ENCODE assay signal across 27 mouse cellular contexts in genomic region chr3:96970986-96971385, GRCm38 (mm10). TPM values are rescaled to one million over a fixed set of nuclear protein-coding genes. Genes with fewer than 3 reads are reported as not detected.
A peak's percentile ranks its signal among the peaks of the same experiment; 100 is the strongest.
DNase-seq lines count a peak whose midpoint lies in the region; ATAC-seq and TF ChIP-seq lines count a peak whose summit lies in the region.
"Had no signal": no experiment of that assay in that cellular context is flagged by ENCODE, and none has a peak within 500 bp of the region (broad histone marks: within the 10 kb centered on the region; RNA-seq: fewer than 3 reads in every experiment).

No protein-coding gene starts in this region.

- no peaks in the 10 kb centered on the region for H3K36me3 ChIP-seq in heart, embryonic 10.5 days
- H3K36me3 ChIP-seq in heart, embryonic 14.5 days (ENCODE audit: control insufficient read depth, insufficient read depth, low read length), result no peaks in the 10 kb centered on the region
- no peaks in the 10 kb centered on the region for H3K36me3 ChIP-seq in heart, adult 2 months (ENCODE audit: control insufficient read depth, insufficient read depth, low read length)
- peaks cover 0 to 6% of the 10 kb centered on the region in 2 experiments; a peak in 1 of 4 replicates for H3K36me3 ChIP-seq in MEL (ENCODE audit: control insufficient read depth in 1 of 2, insufficient read depth in 2 of 2, low read length in 2 of 2)
- H3K36me3 ChIP-seq in heart, postnatal 0 days (replicated peaks; ENCODE audit: control insufficient read depth, insufficient read depth, low read length), result no peaks in the 10 kb centered on the region
- H3K36me3 ChIP-seq: embryonic facial prominence, embryonic 13.5 days; forebrain, embryonic 12.5 days; hindbrain, embryonic 12.5 days had no signal

- intact Hi-C loops in heart, adult 2 months (cut with DNase I), result no loop called here

- no peak for TF ChIP-seq POLR2A in heart, adult 2 months (IDR thresholded peaks at IDR 0.05; ENCODE audit: insufficient read depth, low read depth, low read length)
- no peak for TF ChIP-seq POLR2A in MEL (IDR thresholded peaks at IDR 0.05; ENCODE audit: control insufficient read depth in 1 of 2, insufficient read depth in 1 of 2, low read depth in 1 of 2, low read length in 2 of 2, poor library complexity in 1 of 2)

- H3K79me2 ChIP-seq in heart, adult 2 months (replicated peaks; ENCODE audit: control insufficient read depth, insufficient read depth, low read length), result no peaks in the 10 kb centered on the region
- no peaks in the 10 kb centered on the region for H3K79me2 ChIP-seq in MEL (ENCODE audit: control insufficient read depth, insufficient read depth, low read length, poor library complexity)

- no peak overlapping the region for H3K4me3 ChIP-seq in heart, embryonic 10.5 days
- no peak overlapping the region for H3K4me3 ChIP-seq in heart, embryonic 14.5 days (ENCODE audit: control insufficient read depth in 1 of 2, insufficient read depth in 1 of 2, low read depth in 1 of 2, low read length in 2 of 2)
- no peak overlapping the region for H3K4me3 ChIP-seq in heart, adult 2 months
- no peak overlapping the region for H3K4me3 ChIP-seq in MEL (ENCODE audit: control insufficient read depth in 1 of 2, insufficient read depth in 1 of 2, low read depth in 2 of 2, low read length in 2 of 2)
- no peak overlapping the region for H3K4me3 ChIP-seq in heart, postnatal 0 days (ENCODE audit: low read depth, low read length)
- H3K4me3 ChIP-seq: embryonic facial prominence, embryonic 13.5 days; forebrain, embryonic 12.5 days; gastrocnemius, adult 2 months; hindbrain, embryonic 12.5 days had no signal

- peaks cover 38% of the 10 kb centered on the region for H3K4me1 ChIP-seq in heart, embryonic 10.5 days
- peaks cover 13 to 22% of the 10 kb centered on the region in 2 experiments; a peak in 3 of 4 replicates for H3K4me1 ChIP-seq in heart, embryonic 14.5 days (ENCODE audit: control insufficient read depth in 2 of 2, insufficient read depth in 2 of 2, low read length in 2 of 2)
- H3K4me1 ChIP-seq in heart, adult 2 months (ENCODE audit: control insufficient read depth, insufficient read depth, low read length), result no peaks in the 10 kb centered on the region
- H3K4me1 ChIP-seq in MEL (ENCODE audit: control insufficient read depth in 1 of 2, insufficient read depth in 2 of 2, low read length in 2 of 2), result peaks cover 5 to 15% of the 10 kb centered on the region in 2 experiments; a peak in 3 of 4 replicates
- no peaks in the 10 kb centered on the region for H3K4me1 ChIP-seq in heart, postnatal 0 days (ENCODE audit: control insufficient read depth, insufficient read depth)
- H3K4me1 ChIP-seq: forebrain, embryonic 12.5 days; hindbrain, embryonic 12.5 days had no signal

- no peaks in the 10 kb centered on the region for H3K27me3 ChIP-seq in heart, embryonic 10.5 days (ENCODE audit: insufficient read depth, poor library complexity, severe bottlenecking)
- H3K27me3 ChIP-seq in heart, embryonic 14.5 days (ENCODE audit: control insufficient read depth, insufficient read depth, low read length), result no peaks in the 10 kb centered on the region
- no peaks in the 10 kb centered on the region for H3K27me3 ChIP-seq in heart, adult 2 months (ENCODE audit: control insufficient read depth, insufficient read depth, low read length)
- H3K27me3 ChIP-seq in MEL (ENCODE audit: control insufficient read depth in 1 of 2, insufficient read depth in 2 of 2, low read length in 2 of 2), result peaks cover 1 to 4% of the 10 kb centered on the region in 2 experiments; a peak in 2 of 4 replicates
- H3K27me3 ChIP-seq in heart, postnatal 0 days (ENCODE audit: control insufficient read depth, insufficient read depth, low read length), result no peaks in the 10 kb centered on the region
- H3K27me3 ChIP-seq: embryonic facial prominence, embryonic 13.5 days; forebrain, embryonic 12.5 days; hindbrain, embryonic 12.5 days had no signal

- peak; percentile 79 for DNase-seq in heart, embryonic 10.5 days (ENCODE audit: low spot score)
- DNase-seq in heart, adult 9 months (ENCODE audit: low spot score in 2 of 2), result no peak
- no peak for DNase-seq in heart, adult 2 months
- DNase-seq in MEL (ENCODE audit: low read depth, low spot score), result peak; percentile 45
- peak; percentile 42 for DNase-seq in heart, postnatal 0 days (ENCODE audit: low spot score)
- no peak for DNase-seq in frontal cortex, postnatal 36 days (ENCODE audit: low spot score in 2 of 2)
- DNase-seq in frontal cortex, postnatal 14 days (ENCODE audit: low spot score in 2 of 2), result no peak
- DNase-seq: adrenal gland, postnatal 10 days; cerebellum, adult 18-20 months; cerebellum, adult 9-11 months; cerebellum, postnatal 36 days; gastrocnemius, adult 2 months; gastrocnemius, postnatal 25 days; kidney, adult 8-10 months had no signal

- peak; percentile 49 for ATAC-seq in heart, embryonic 14.5 days (ENCODE audit: insufficient number of reproducible peaks, insufficient read depth, low FRiP score, low read depth)
- ATAC-seq in heart, postnatal 0 days (ENCODE audit: insufficient read depth, low read depth), result peak; percentile 73
- ATAC-seq: forebrain, embryonic 16.5 days; hindbrain, embryonic 16.5 days; inflammation-experienced regulatory T-cells, adult 6 months; intestine, postnatal 0 days had no signal

- no peak overlapping the region for H3K9ac ChIP-seq in heart, embryonic 14.5 days (ENCODE audit: low read length)
- H3K9ac ChIP-seq in heart, adult 2 months (ENCODE audit: low read depth, low read length), result no peak overlapping the region
- H3K9ac ChIP-seq in MEL (ENCODE audit: control insufficient read depth, low read depth, low read length, poor library complexity, severe bottlenecking), result no peak overlapping the region
- no peak overlapping the region for H3K9ac ChIP-seq in heart, postnatal 0 days (replicated peaks; ENCODE audit: low read depth, low read length)
- H3K9ac ChIP-seq: embryonic facial prominence, embryonic 13.5 days; forebrain, embryonic 12.5 days; hindbrain, embryonic 12.5 days had no signal

- H3K27ac ChIP-seq in heart, embryonic 10.5 days, result peak overlapping the region; percentile 79
- H3K27ac ChIP-seq in heart, embryonic 14.5 days (replicated peaks in 1 of 2; ENCODE audit: control insufficient read depth in 1 of 2, insufficient read depth in 1 of 2, low read depth in 2 of 2, low read length in 2 of 2), result peak overlapping the region; percentile 76 to 84
- no peak overlapping the region for H3K27ac ChIP-seq in heart, adult 2 months
- no peak overlapping the region for H3K27ac ChIP-seq in MEL (ENCODE audit: control insufficient read depth, low read depth, low read length)
- peak overlapping the region; percentile 57 for H3K27ac ChIP-seq in heart, postnatal 0 days (ENCODE audit: low read depth)
- H3K27ac ChIP-seq: embryonic facial prominence, embryonic 13.5 days; forebrain, embryonic 12.5 days; gastrocnemius, adult 2 months; hindbrain, embryonic 12.5 days had no signal

- no peaks in the 10 kb centered on the region for H3K9me3 ChIP-seq in heart, embryonic 10.5 days
- H3K9me3 ChIP-seq in heart, embryonic 14.5 days (ENCODE audit: control insufficient read depth, low read length), result no peaks in the 10 kb centered on the region
- H3K9me3 ChIP-seq in MEL (replicated peaks; ENCODE audit: insufficient read depth, low read length), result no peaks in the 10 kb centered on the region
- H3K9me3 ChIP-seq in heart, postnatal 0 days (replicated peaks; ENCODE audit: control insufficient read depth, low read length), result no peaks in the 10 kb centered on the region
- H3K9me3 ChIP-seq: embryonic facial prominence, embryonic 13.5 days; forebrain, embryonic 12.5 days; hindbrain, embryonic 12.5 days had no signal

- TF ChIP-seq RAD21 in MEL (IDR thresholded peaks at IDR 0.05; ENCODE audit: low read depth, low read length), result no peak

- no peak for TF ChIP-seq EP300 in heart, adult 2 months (IDR thresholded peaks at IDR 0.05; ENCODE audit: insufficient read depth, low read depth, low read length)
- TF ChIP-seq EP300 in MEL (IDR thresholded peaks at IDR 0.05; ENCODE audit: low read depth in 1 of 2, low read length in 2 of 2), result peak; percentile 55 to 72; a peak in 2 of 4 replicates
- TF ChIP-seq EP300 in heart, postnatal 0 days (IDR thresholded peaks at IDR 0.05; ENCODE audit: low read depth), result peak; percentile 56

- no peak overlapping the region for H3K4me2 ChIP-seq in heart, embryonic 14.5 days (ENCODE audit: low read length)
- no peak overlapping the region for H3K4me2 ChIP-seq in heart, postnatal 0 days (ENCODE audit: low read depth, low read length)
- H3K4me2 ChIP-seq: embryonic facial prominence, embryonic 13.5 days; forebrain, embryonic 12.5 days; hindbrain, embryonic 12.5 days had no signal

- no peak for TF ChIP-seq CTCF in heart, adult 2 months (IDR thresholded peaks at IDR 0.05)
- no peak for TF ChIP-seq CTCF in MEL (IDR thresholded peaks at IDR 0.05 in 2 of 3, conservative IDR thresholded peaks at IDR 0.05 in 1 of 3; ENCODE audit: control insufficient read depth in 1 of 3, insufficient read depth in 1 of 3, low read depth in 2 of 3, low read length in 3 of 3, poor library complexity in 1 of 3, severe bottlenecking in 1 of 3)
- TF ChIP-seq CTCF in heart, postnatal 0 days (IDR thresholded peaks at IDR 0.05; ENCODE audit: low read depth), result no peak

- WGBS in heart, embryonic 10.5 days, result 6% methylated on average over 7 of the region's 7 CpGs
- WGBS in heart, embryonic 14.5 days, result 3% methylated on average over 7 of the region's 7 CpGs
- 8% methylated on average over 7 of the region's 7 CpGs for WGBS in heart, adult 2 months
- 3% methylated on average over 7 of the region's 7 CpGs for WGBS in heart, postnatal 0 days

TF ChIP-seq in MEL, 35 proteins besides CTCF, POLR2A, EP300 and RAD21 (continues in another document):
- TF ChIP-seq SMC3 (IDR thresholded peaks at IDR 0.05; ENCODE audit: low read depth, low read length) (no peak), GATA1 (IDR thresholded peaks at IDR 0.05; ENCODE audit: low read depth, low read length) (peak; percentile 76), MYC (IDR thresholded peaks at IDR 0.05; ENCODE audit: low read depth, low read length) (no peak), ETS1 (IDR thresholded peaks at IDR 0.05; ENCODE audit: low read depth, low read length) (no peak), SIN3A (IDR thresholded peaks at IDR 0.05; ENCODE audit: low read length) (no peak), MXI1 (IDR thresholded peaks at IDR 0.05; ENCODE audit: low read depth, low read length) (no peak), TCF12 (IDR thresholded peaks at IDR 0.05; ENCODE audit: low read depth, low read length) (peak; percentile 43; the same call in 1 of the 2 replicates)

RNA-seq across cellular contexts. Expression of gene Gja8, which starts 45.2 kb away (rescaled TPM):
- not detected in 2 replicates for polyA plus RNA-seq in heart, embryonic 10.5 days (2016; fragmentation: Nextera tagmentation; extraction: Ambion mirVana)
- polyA plus RNA-seq in heart, embryonic 14.5 days (2014; fragmentation: Nextera tagmentation; extraction: Ambion mirVana), result 0.03 TPM in 1 of 2 replicates, not detected in the other
- total RNA-seq in heart, adult 2 months (2021), result not detected
- not detected in 2 replicates for polyA plus RNA-seq in heart, adult 2 months (2012; rRNA removed)
- total RNA-seq in MEL (2012; rRNA removed), result 0.04 TPM in 1 of 2 replicates, not detected in the other
- under 1 TPM in 1 of 2 experiments, not detected in 1; 0.04 TPM for polyA plus RNA-seq in MEL (2012; ENCODE audit: insufficient read depth in 1 of 2, insufficient read length in 2 of 2, low read depth in 1 of 2, low replicate concordance in 2 of 2, missing spikeins in 1 of 2)
- total RNA-seq in heart, postnatal 0 days (2014; rRNA removed; ENCODE audit: low replicate concordance), result not detected in 2 replicates
- polyA plus RNA-seq in heart, postnatal 0 days (2015; fragmentation: Nextera tagmentation; extraction: Ambion mirVana), result not detected in 2 replicates
- total RNA-seq: adrenal gland, postnatal 10 days; adrenal gland, postnatal 4 days; gastrocnemius, adult 2 months; gastrocnemius, postnatal 25 days; granulocyte monocyte progenitor cell, adult 5-6 weeks had no signal
- polyA plus RNA-seq: brain, embryonic 14.5 days; C2C12; embryonic facial prominence, embryonic 13.5 days; forebrain, embryonic 12.5 days; forebrain, embryonic 16.5 days; frontal cortex, adult 2 months; inflammation-experienced regulatory T-cells, adult 6 months had no signal

Comparison
In these comparisons a context has a peak if more than half of its experiments do, and no peak if none do; other contexts are left out.
1. DNase-seq: peak in heart, embryonic 10.5 days (single experiment), MEL (single experiment) and heart, postnatal 0 days (single experiment); none in heart, adult 9 months (0 of 2), heart, adult 2 months (0 of 2), frontal cortex, postnatal 36 days (0 of 2) and frontal cortex, postnatal 14 days (0 of 2).
2. H3K27ac ChIP-seq: peak in heart, embryonic 10.5 days (single experiment), heart, embryonic 14.5 days (2 of 2) and heart, postnatal 0 days (single experiment); none in heart, adult 2 months (single experiment) and MEL (single experiment).